Mouse (Mus musculus) heart, embryonic 11.5 days (tissue): ENCODE data around the gene Cacna1s. TPM values are rescaled to one million over a fixed set of nuclear protein-coding genes. Genes with fewer than 3 reads are reported as not detected.

ENCODE experiments used
- ATAC-seq: fragments of 200-750 bp; cut with Nextera tagmentation; replicated peaks from 2 replicates; pipeline ENCODE4 v1.8.0; 2017; ENCODE audit warnings: moderate library complexity; ENCODE audit not compliant: insufficient number of reproducible peaks, low FRiP score, low TSS enrichment
- H3K27ac ChIP-seq: fragments of 300-500 bp; sonication (generic); 2 replicates; pipeline ENCODE4 v1.5.1; 2014; ENCODE audit warnings: mild to moderate bottlenecking, low read depth, low read length
- H3K27me3 ChIP-seq: fragments of 300-500 bp; sonication (generic); 2 replicates; pipeline ENCODE4 v1.6.1; 2014; ENCODE audit warnings: mild to moderate bottlenecking, low read length, mixed read lengths; ENCODE audit not compliant: control insufficient read depth, insufficient read depth
- H3K36me3 ChIP-seq: fragments of 300-500 bp; sonication (generic); 2 replicates; pipeline ENCODE4 v1.6.1; 2014; ENCODE audit warnings: mild to moderate bottlenecking, low read length, moderate library complexity, mixed read lengths; ENCODE audit not compliant: control insufficient read depth, insufficient read depth
- H3K4me1 ChIP-seq: fragments of 300-500 bp; sonication (generic); 2 replicates; pipeline ENCODE4 v1.6.1; 2014; ENCODE audit warnings: low read length; ENCODE audit not compliant: control insufficient read depth, insufficient read depth
- H3K4me2 ChIP-seq: fragments of 300-500 bp; sonication (generic); 2 replicates; pipeline ENCODE4 v1.6.1; 2014; ENCODE audit warnings: mild to moderate bottlenecking, moderate library complexity
- H3K4me3 ChIP-seq: fragments of 300-500 bp; sonication (generic); 2 replicates; pipeline ENCODE4 v1.5.1; 2014; ENCODE audit warnings: low read depth, low read length
- H3K9ac ChIP-seq: fragments of 300-500 bp; sonication (generic); 2 replicates; pipeline ENCODE4 v1.6.1; 2014; ENCODE audit warnings: mild to moderate bottlenecking, low read depth, low read length, moderate library complexity
- H3K9me3 ChIP-seq: fragments of 300-500 bp; sonication (generic); replicated peaks from 2 replicates; pipeline ENCODE4 v1.6.1; 2016; ENCODE audit warnings: low read length; ENCODE audit not compliant: control insufficient read depth
- WGBS: fragments of 180-500 bp; shearing (Covaris S2); extraction: QIAGEN DNeasy Blood & Tissue Kit; methylation state at CpG from one replicate; pipeline ENCODE4 v1.1.7; 2014; ENCODE audit not compliant: insufficient replicate concordance; 5-methylcytosine and 5-hydroxymethylcytosine counted together
- polyA plus RNA-seq: library from polyadenylated mRNA; unstranded; fragments of >200 nt; fragmentation: Nextera tagmentation; extraction: Ambion mirVana; gene quantifications from 2 replicates; pipeline ENCODE4 v1.2.1, GENCODE M21; 2014

Gene Cacna1s
- polyA plus RNA-seq, 1 experiment from 2014 or later: 0.79 TPM

DNA sequence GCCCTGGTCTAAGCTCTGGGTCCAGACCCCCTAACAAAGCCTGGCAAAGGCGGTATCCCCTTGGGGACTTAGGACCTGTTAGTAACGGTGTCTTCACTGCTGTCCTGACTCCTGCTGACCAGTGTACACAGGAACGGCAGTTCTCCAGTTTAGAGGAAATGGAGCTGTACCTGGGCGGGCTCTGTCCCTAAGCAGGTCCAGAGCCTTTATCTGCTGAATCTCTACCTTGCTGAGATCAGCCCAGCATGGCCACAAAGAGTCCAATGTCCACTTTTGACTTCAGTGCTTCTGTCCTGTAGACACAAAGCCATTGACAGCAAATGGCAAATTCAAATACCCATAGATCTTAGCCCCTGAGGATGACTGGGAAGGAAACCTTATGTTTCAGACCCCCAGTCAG is 104.4 kb downstream of the Cacna1s start:
- Histone ChIP-seq H3K27me3 (no peaks in the 10 kb centered on the region), H3K4me3 (no peak overlapping the region), H3K27ac (no peak overlapping the region), H3K9me3 (no peaks in the 10 kb centered on the region), H3K36me3 (peaks cover 3% of the 10 kb centered on the region; the same call in 1 of the 2 replicates), H3K4me2 (no peak overlapping the region), H3K9ac (no peak overlapping the region), H3K4me1 (no peaks in the 10 kb centered on the region)
- no peak for ATAC-seq
- 90% methylated on average over 4 of the region's 4 CpGs for WGBS

GRCm38 (mm10) chr1:136159830-136160229 is 107.3 kb downstream of the Cacna1s start:
- Histone ChIP-seq H3K4me3 (0 out of 2 replicates have a peak overlapping the region, but pooled peaks have one; percentile 8), H3K9me3 (no peaks in the 10 kb centered on the region), H3K4me1 (no peaks in the 10 kb centered on the region), H3K9ac (no peak overlapping the region), H3K4me2 (peak overlapping the region; percentile 37), H3K27me3 (no peaks in the 10 kb centered on the region), H3K27ac (no peak overlapping the region), H3K36me3 (0 out of 2 replicates have a peak, but pooled peaks cover 2% of the 10 kb centered on the region)
- ATAC-seq: no peak
- 45% methylated on average over 12 of the region's 12 CpGs for WGBS

- no peak for ATAC-seq
- H3K27ac ChIP-seq: no peak overlapping the region
- H3K36me3 ChIP-seq: 0 out of 2 replicates have a peak, but pooled peaks cover 2% of the 10 kb centered on the region
- 85% methylated on average over 12 of the region's 12 CpGs for WGBS
- H3K4me2 ChIP-seq: no peak overlapping the region
- H3K4me1 ChIP-seq: no peaks in the 10 kb centered on the region
- H3K4me3 ChIP-seq: no peak overlapping the region
- H3K9ac ChIP-seq: no peak overlapping the region
- H3K27me3 ChIP-seq: no peaks in the 10 kb centered on the region
- no peaks in the 10 kb centered on the region for H3K9me3 ChIP-seq
Measured at GRCm38 (mm10) chr1:136160297-136160696, 107.7 kb downstream of the Cacna1s start.

GRCm38 (mm10) chr1:136160930-136161329 is 108.4 kb downstream of the Cacna1s start:
- 0 out of 2 replicates have a peak, but pooled peaks cover 2% of the 10 kb centered on the region for H3K36me3 ChIP-seq
- H3K27ac ChIP-seq: no peak overlapping the region
- ATAC-seq: no peak
- no peak overlapping the region for H3K4me2 ChIP-seq
- no peak overlapping the region for H3K9ac ChIP-seq
- H3K4me1 ChIP-seq: no peaks in the 10 kb centered on the region
- WGBS: 81% methylated on average over 6 of the region's 6 CpGs
- H3K4me3 ChIP-seq: no peak overlapping the region
- no peaks in the 10 kb centered on the region for H3K27me3 ChIP-seq
- H3K9me3 ChIP-seq: no peaks in the 10 kb centered on the region

- Histone ChIP-seq H3K9me3 (no peaks in the 10 kb centered on the region), H3K4me2 (no peak overlapping the region), H3K9ac (no peak overlapping the region), H3K4me3 (no peak overlapping the region), H3K27me3 (no peaks in the 10 kb centered on the region), H3K36me3 (0 out of 2 replicates have a peak, but pooled peaks cover 2% of the 10 kb centered on the region), H3K4me1 (no peaks in the 10 kb centered on the region), H3K27ac (no peak overlapping the region)
- WGBS: 88% methylated on average over 7 of the region's 7 CpGs
- no peak for ATAC-seq
Measured at GRCm38 (mm10) chr1:136161333-136161921, 108.9 kb downstream of the Cacna1s start.

- H3K4me1 ChIP-seq: no peaks in the 10 kb centered on the region
- no peaks in the 10 kb centered on the region for H3K9me3 ChIP-seq
- WGBS: 75% methylated on average over 2 of the region's 2 CpGs
- no peak for ATAC-seq
- 0 out of 2 replicates have a peak, but pooled peaks cover 2% of the 10 kb centered on the region for H3K36me3 ChIP-seq
- no peak overlapping the region for H3K4me3 ChIP-seq
- H3K4me2 ChIP-seq: no peak overlapping the region
- H3K27me3 ChIP-seq: no peaks in the 10 kb centered on the region
- H3K9ac ChIP-seq: no peak overlapping the region
- no peak overlapping the region for H3K27ac ChIP-seq
Measured at GRCm38 (mm10) chr1:136165436-136165835, 112.9 kb downstream of the Cacna1s start.

GRCm38 (mm10) chr1:136167657-136168056 is 115.1 kb downstream of the Cacna1s start:
- Histone ChIP-seq H3K4me2 (no peak overlapping the region), H3K27ac (no peak overlapping the region), H3K4me1 (peaks cover 3% of the 10 kb centered on the region; the same call in 1 of the 2 replicates), H3K4me3 (no peak overlapping the region), H3K36me3 (peaks cover 2% of the 10 kb centered on the region; the same call in 1 of the 2 replicates), H3K27me3 (no peaks in the 10 kb centered on the region), H3K9me3 (no peaks in the 10 kb centered on the region), H3K9ac (no peak overlapping the region)
- ATAC-seq: no peak
- 59% methylated on average over 8 of the region's 8 CpGs for WGBS
